Mouse (Mus musculus) liver (tissue): Measurements from ENCODE around the gene Zfp526.

Experiments
- DNase-seq: peaks from one replicate; pipeline ENCODE4 v3.0.0-alpha.2; 2020; ENCODE audit warnings: mixed read lengths

The Zfp526 gene

GRCm38 (mm10) chr7:25210482-25210881 is 10.7 kb upstream of the Zfp526 start:
- no peak for DNase-seq

- no peak for DNase-seq
Observed at GRCm38 (mm10) chr7:25213099-25213498, 8.1 kb upstream of the Zfp526 start.

GRCm38 (mm10) chr7:25214172-25214571 is 7.1 kb upstream of the Zfp526 start:
- DNase-seq: no peak

- DNase-seq: peak; percentile 52
Observed at GRCm38 (mm10) chr7:25217653-25218395, 3.4 kb upstream of the Zfp526 start.

GRCm38 (mm10) chr7:25218705-25219415 is 2.4 kb upstream of the Zfp526 start:
- DNase-seq: peak; percentile 78

GRCm38 (mm10) chr7:25219416-25219750 is 1.8 kb upstream of the Zfp526 start:
- DNase-seq: no peak

- peak; percentile 98 for DNase-seq
Observed at GRCm38 (mm10) chr7:25219756-25220456, 1.3 kb upstream of the Zfp526 start.

- peak; percentile 63 for DNase-seq
Observed at GRCm38 (mm10) chr7:25220457-25221101, 646 bp upstream of the Zfp526 start, which contains the start of gene Dedd2. Dedd2 (minus strand) TSS chr7:25220615.

- no peak for DNase-seq
Observed at GRCm38 (mm10) chr7:25222275-25222967, 1.2 kb downstream of the Zfp526 start.

GRCm38 (mm10) chr7:25227523-25228300 is 6.5 kb downstream of the Zfp526 start:
- DNase-seq: no peak

GRCm38 (mm10) chr7:25230690-25231285 is 9.6 kb downstream of the Zfp526 start:
- DNase-seq: no peak

GRCm38 (mm10) chr7:25232101-25232648 is 10.9 kb downstream of the Zfp526 start:
- no peak for DNase-seq

- DNase-seq: no peak
Observed at GRCm38 (mm10) chr7:25233061-25233460, 11.8 kb downstream of the Zfp526 start.

GRCm38 (mm10) chr7:25235526-25235925 is 14.3 kb downstream of the Zfp526 start:
- no peak for DNase-seq

GRCm38 (mm10) chr7:25237249-25238014 is 16.2 kb downstream of the Zfp526 start, which contains the start of gene Gsk3a:
Gsk3a (minus strand) TSS chr7:25237851.
- DNase-seq: peak; percentile 97

- peak; percentile 93 for DNase-seq
Observed at GRCm38 (mm10) chr7:25238015-25238706, 16.9 kb downstream of the Zfp526 start.

- peak; percentile 89 for DNase-seq
Observed at GRCm38 (mm10) chr7:25238829-25239623, 17.8 kb downstream of the Zfp526 start.

- no peak for DNase-seq
Observed at GRCm38 (mm10) chr7:25240631-25241030, 19.4 kb downstream of the Zfp526 start.

- DNase-seq: no peak
Observed at GRCm38 (mm10) chr7:25241062-25241461, 19.8 kb downstream of the Zfp526 start.
